In the genomic region with DNA sequence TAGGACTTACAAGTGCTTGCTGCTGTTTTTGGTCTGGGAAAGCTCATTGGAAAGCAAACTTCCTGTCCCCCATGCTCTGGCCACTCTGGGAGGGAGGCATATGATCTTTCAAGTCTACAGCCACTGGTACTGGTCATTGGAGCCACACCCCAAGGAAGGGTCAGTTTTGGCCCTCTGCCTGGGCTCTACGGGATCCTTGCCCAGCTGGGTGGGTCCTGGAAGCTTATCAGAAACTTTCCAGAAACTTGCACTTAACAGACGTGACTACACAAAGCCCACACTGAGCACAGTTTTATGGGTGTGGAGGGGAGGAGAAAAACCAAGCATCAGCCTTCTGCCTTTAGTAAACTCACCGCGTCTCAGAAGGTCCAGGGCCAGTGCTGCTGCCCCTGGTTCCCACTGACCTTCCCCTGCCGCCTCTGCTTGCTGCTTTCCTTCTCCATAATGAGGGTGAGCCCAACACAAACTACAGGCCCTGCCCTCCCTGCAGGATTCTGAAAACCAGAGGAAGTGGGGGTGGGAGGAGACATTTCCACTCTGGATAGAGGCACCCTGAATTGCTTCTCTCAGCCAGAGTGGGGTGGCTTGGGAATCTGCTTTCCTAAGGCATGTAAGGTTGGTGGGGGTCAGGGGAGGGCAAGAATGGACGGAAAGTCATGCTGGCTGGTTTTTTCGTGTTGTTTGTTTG, we compare ENCODE assay signal across 9 mouse cellular contexts. TPM values are rescaled to one million over a fixed set of nuclear protein-coding genes. Genes with fewer than 3 reads are reported as not detected.
DNase-seq lines count a peak whose midpoint lies in the region; ATAC-seq lines count a peak whose summit lies in the region.
"Had no signal": no experiment of that assay in that cellular context is flagged by ENCODE, and none has a peak within 500 bp of the region (broad histone marks: within the 10 kb centered on the region; RNA-seq: fewer than 3 reads in every experiment).

No protein-coding gene starts in this region.

- H3K27ac ChIP-seq in hindbrain, embryonic 13.5 days, result no peak overlapping the region
- no peak overlapping the region for H3K27ac ChIP-seq in hindbrain, embryonic 10.5 days
- peak overlapping the region; percentile 32; the same call in 1 of the 2 replicates for H3K27ac ChIP-seq in kidney, embryonic 15.5 days
- H3K27ac ChIP-seq: limb, embryonic 13.5 days had no signal

- no peaks in the 10 kb centered on the region for H3K36me3 ChIP-seq in hindbrain, embryonic 13.5 days
- H3K36me3 ChIP-seq in hindbrain, embryonic 10.5 days, result no peaks in the 10 kb centered on the region
- no peaks in the 10 kb centered on the region for H3K36me3 ChIP-seq in kidney, embryonic 15.5 days
- H3K36me3 ChIP-seq: limb, embryonic 13.5 days had no signal

- 86% methylated on average over 7 of the region's 7 CpGs for WGBS in hindbrain, embryonic 13.5 days
- 76% methylated on average over 7 of the region's 7 CpGs for WGBS in hindbrain, embryonic 10.5 days
- WGBS in kidney, embryonic 15.5 days, result 52% methylated on average over 7 of the region's 7 CpGs

- no peak overlapping the region for H3K4me3 ChIP-seq in hindbrain, embryonic 13.5 days
- no peak overlapping the region for H3K4me3 ChIP-seq in hindbrain, embryonic 10.5 days
- H3K4me3 ChIP-seq in kidney, embryonic 15.5 days (replicated peaks), result no peak overlapping the region
- H3K4me3 ChIP-seq: limb, embryonic 13.5 days had no signal

- H3K9me3 ChIP-seq in hindbrain, embryonic 13.5 days, result peaks cover 4% of the 10 kb centered on the region; the same call in 1 of the 2 replicates
- H3K9me3 ChIP-seq in hindbrain, embryonic 10.5 days, result no peaks in the 10 kb centered on the region
- no peaks in the 10 kb centered on the region for H3K9me3 ChIP-seq in kidney, embryonic 15.5 days (replicated peaks)

- H3K4me1 ChIP-seq in hindbrain, embryonic 13.5 days (replicated peaks), result 0 out of 2 replicates have a peak, but pooled peaks cover 4% of the 10 kb centered on the region
- peaks cover 11% of the 10 kb centered on the region for H3K4me1 ChIP-seq in hindbrain, embryonic 10.5 days (replicated peaks)
- no peaks in the 10 kb centered on the region for H3K4me1 ChIP-seq in kidney, embryonic 15.5 days
- H3K4me1 ChIP-seq: limb, embryonic 13.5 days had no signal

- H3K27me3 ChIP-seq in hindbrain, embryonic 13.5 days, result no peaks in the 10 kb centered on the region
- no peaks in the 10 kb centered on the region for H3K27me3 ChIP-seq in hindbrain, embryonic 10.5 days (ENCODE audit: insufficient read depth, poor library complexity, severe bottlenecking)
- no peaks in the 10 kb centered on the region for H3K27me3 ChIP-seq in kidney, embryonic 15.5 days
- H3K27me3 ChIP-seq: limb, embryonic 13.5 days had no signal

- ATAC-seq in hindbrain, embryonic 13.5 days (ENCODE audit: low FRiP score), result 0 out of 2 replicates have a peak, but pooled peaks have one; percentile 27
- 0 out of 2 replicates have a peak, but pooled peaks have one; percentile 27 for ATAC-seq in kidney, embryonic 15.5 days (replicated peaks; ENCODE audit: low FRiP score)
- peak; percentile 33; the same call in 1 of the 2 replicates for ATAC-seq in megakaryocyte-erythroid progenitor cell, adult 5-6 weeks (replicated peaks; ENCODE audit: low FRiP score, low TSS enrichment, poor library complexity, severe bottlenecking)

- H3K4me2 ChIP-seq in hindbrain, embryonic 13.5 days, result no peak overlapping the region
- no peak overlapping the region for H3K4me2 ChIP-seq in kidney, embryonic 15.5 days
- H3K4me2 ChIP-seq: limb, embryonic 13.5 days had no signal

- DNase-seq in hindbrain, embryonic 10.5 days (ENCODE audit: low spot score), result no peak
- peak; percentile 99 for DNase-seq in heart, adult 11 months
- no peak for DNase-seq in left cerebral cortex, adult 11 months (ENCODE audit: low spot score)
- DNase-seq in cerebellum, postnatal 36 days, result no peak
- DNase-seq in cerebellum, adult 9-10 months, result no peak

- H3K9ac ChIP-seq in hindbrain, embryonic 13.5 days, result no peak overlapping the region
- H3K9ac ChIP-seq in kidney, embryonic 15.5 days, result no peak overlapping the region
- H3K9ac ChIP-seq: limb, embryonic 13.5 days had no signal

RNA-seq across cellular contexts. Expression of gene Aplnr, which starts 37.1 kb away (rescaled TPM):
- polyA plus RNA-seq in hindbrain, embryonic 13.5 days (2015; fragmentation: Nextera tagmentation; extraction: Ambion mirVana), result 31.7 and 39.0 TPM in 2 replicates
- polyA plus RNA-seq in hindbrain, embryonic 10.5 days (2016; fragmentation: Nextera tagmentation; extraction: Ambion mirVana), result 38.9 and 41.7 TPM in 2 replicates
- polyA plus RNA-seq in kidney, embryonic 15.5 days (2015; fragmentation: Nextera tagmentation; extraction: Ambion mirVana), result 94.6 and 104 TPM in 2 replicates
- not detected in 2 replicates for total RNA-seq in megakaryocyte-erythroid progenitor cell, adult 5-6 weeks (2014; fragmentation: Nextera tagmentation)
- not detected in 2 replicates for total RNA-seq in megakaryocyte-erythroid progenitor cell, adult 5-6 weeks (2017)

RNA-seq across cellular contexts. Expression of gene Tnks1bp1, which starts 51.1 kb away (rescaled TPM):
- polyA plus RNA-seq in hindbrain, embryonic 13.5 days (2015; fragmentation: Nextera tagmentation; extraction: Ambion mirVana), result 27.2 and 30.2 TPM in 2 replicates
- 29.3 and 31.2 TPM in 2 replicates for polyA plus RNA-seq in hindbrain, embryonic 10.5 days (2016; fragmentation: Nextera tagmentation; extraction: Ambion mirVana)
- polyA plus RNA-seq in kidney, embryonic 15.5 days (2015; fragmentation: Nextera tagmentation; extraction: Ambion mirVana), result 29.2 and 39.2 TPM in 2 replicates
- 0.20 and 1.2 TPM in 2 replicates for total RNA-seq in megakaryocyte-erythroid progenitor cell, adult 5-6 weeks (2014; fragmentation: Nextera tagmentation)
- total RNA-seq in megakaryocyte-erythroid progenitor cell, adult 5-6 weeks (2017), result 0.69 and 1.0 TPM in 2 replicates
